Mouse (Mus musculus) heart, embryonic 13.5 days (tissue): ENCODE results near the gene Syt2. TPM values are rescaled to one million over a fixed set of nuclear protein-coding genes. Genes with fewer than 3 reads are reported as not detected.

Experiments used
- ATAC-seq: fragments of 200-750 bp; cut with Nextera tagmentation; 2 replicates; pipeline ENCODE4 v1.8.0; 2017; ENCODE audit warnings: moderate TSS enrichment; ENCODE audit not compliant: insufficient number of reproducible peaks, low FRiP score, low TSS enrichment; ENCODE audit errors: extremely low read depth
- H3K27ac ChIP-seq: fragments of 300-500 bp; sonication (generic); replicated peaks from 2 replicates; pipeline ENCODE4 v1.5.1; 2015; ENCODE audit warnings: moderate library complexity, mild to moderate bottlenecking, inconsistent platforms
- H3K27me3 ChIP-seq: fragments of 300-500 bp; sonication (generic); replicated peaks from 2 replicates; pipeline ENCODE4 v1.6.1; 2015; ENCODE audit warnings: mild to moderate bottlenecking, inconsistent platforms
- H3K36me3 ChIP-seq: fragments of 300-500 bp; sonication (generic); 2 replicates; pipeline ENCODE4 v1.6.1; 2015; ENCODE audit warnings: mild to moderate bottlenecking, inconsistent platforms
- H3K4me1 ChIP-seq: fragments of 300-500 bp; sonication (generic); 2 replicates; pipeline ENCODE4 v1.6.1; 2015; ENCODE audit warnings: inconsistent platforms
- H3K4me2 ChIP-seq: fragments of 300-500 bp; sonication (generic); 2 replicates; pipeline ENCODE4 v1.6.1; 2015; ENCODE audit warnings: inconsistent platforms, mild to moderate bottlenecking, moderate library complexity
- H3K4me3 ChIP-seq: fragments of 300-500 bp; sonication (generic); 2 replicates; pipeline ENCODE4 v1.5.1; 2015; ENCODE audit warnings: moderate library complexity, mild to moderate bottlenecking, inconsistent platforms
- H3K9ac ChIP-seq: fragments of 300-500 bp; sonication (generic); 2 replicates; pipeline ENCODE4 v1.6.1; 2015; ENCODE audit warnings: inconsistent platforms, mild to moderate bottlenecking, moderate library complexity
- H3K9me3 ChIP-seq: fragments of 300-500 bp; sonication (generic); 2 replicates; pipeline ENCODE4 v1.6.1; 2016; ENCODE audit warnings: inconsistent platforms
- WGBS: fragments of 180-500 bp; shearing (Covaris S2); methylation state at CpG from one replicate; pipeline ENCODE4 v1.1.7; 2015; ENCODE audit warnings: mixed read lengths; 5-methylcytosine and 5-hydroxymethylcytosine counted together
- polyA plus RNA-seq: library from polyadenylated mRNA; unstranded; fragments of >200 nt; fragmentation: Nextera tagmentation; extraction: Ambion mirVana; gene quantifications from 2 replicates; pipeline ENCODE4 v1.2.1, GENCODE M21; 2015

Syt2 gene
- polyA plus RNA-seq, 1 experiment from 2014 or later: 0.20 TPM

GRCm38 (mm10) chr1:134696302-134696701 is 49.8 kb downstream of the Syt2 start:
- H3K27me3 ChIP-seq: 0 out of 2 replicates have a peak, but pooled peaks cover 10% of the 10 kb centered on the region
- 74% methylated on average over 2 of the region's 2 CpGs for WGBS
- H3K9ac ChIP-seq: no peak overlapping the region
- H3K9me3 ChIP-seq: 0 out of 2 replicates have a peak, but pooled peaks cover 3% of the 10 kb centered on the region
- H3K4me3 ChIP-seq: no peak overlapping the region
- H3K4me1 ChIP-seq: peaks cover 7% of the 10 kb centered on the region
- no peak overlapping the region for H3K4me2 ChIP-seq
- ATAC-seq: no peak
- no peaks in the 10 kb centered on the region for H3K36me3 ChIP-seq
- H3K27ac ChIP-seq: no peak overlapping the region

- H3K9me3 ChIP-seq: no peaks in the 10 kb centered on the region
- H3K4me3 ChIP-seq: no peak overlapping the region
- no peak for ATAC-seq
- 73% methylated on average over 4 of the region's 4 CpGs for WGBS
- no peak overlapping the region for H3K4me2 ChIP-seq
- no peaks in the 10 kb centered on the region for H3K36me3 ChIP-seq
- no peak overlapping the region for H3K9ac ChIP-seq
- no peak overlapping the region for H3K27ac ChIP-seq
- H3K27me3 ChIP-seq: 0 out of 2 replicates have a peak, but pooled peaks cover 11% of the 10 kb centered on the region
- H3K4me1 ChIP-seq: peaks cover 7% of the 10 kb centered on the region
Measured at GRCm38 (mm10) chr1:134697073-134697472, 50.6 kb downstream of the Syt2 start.

GRCm38 (mm10) chr1:134697522-134698250 is 51.2 kb downstream of the Syt2 start:
- Histone ChIP-seq H3K27me3 (0 out of 2 replicates have a peak, but pooled peaks cover 11% of the 10 kb centered on the region), H3K27ac (no peak overlapping the region), H3K9ac (no peak overlapping the region), H3K36me3 (no peaks in the 10 kb centered on the region), H3K4me2 (no peak overlapping the region), H3K9me3 (no peaks in the 10 kb centered on the region), H3K4me1 (peaks cover 7% of the 10 kb centered on the region), H3K4me3 (no peak overlapping the region)
- no peak for ATAC-seq
- WGBS: 81% methylated on average over 17 of the region's 17 CpGs

- Histone ChIP-seq H3K4me3 (no peak overlapping the region), H3K4me2 (no peak overlapping the region), H3K27me3 (0 out of 2 replicates have a peak, but pooled peaks cover 11% of the 10 kb centered on the region), H3K4me1 (peaks cover 14% of the 10 kb centered on the region), H3K36me3 (no peaks in the 10 kb centered on the region), H3K27ac (no peak overlapping the region), H3K9me3 (no peaks in the 10 kb centered on the region), H3K9ac (no peak overlapping the region)
- 63% methylated on average over 5 of the region's 5 CpGs for WGBS
- ATAC-seq: no peak
Measured at GRCm38 (mm10) chr1:134698486-134698885, 52.0 kb downstream of the Syt2 start.

GRCm38 (mm10) chr1:134699390-134699789 is 52.9 kb downstream of the Syt2 start:
- Histone ChIP-seq H3K27ac (no peak overlapping the region), H3K9me3 (no peaks in the 10 kb centered on the region), H3K9ac (no peak overlapping the region), H3K36me3 (no peaks in the 10 kb centered on the region), H3K27me3 (peaks cover 15% of the 10 kb centered on the region), H3K4me3 (no peak overlapping the region), H3K4me2 (no peak overlapping the region), H3K4me1 (peaks cover 14% of the 10 kb centered on the region)
- peak; percentile 37; the same call in 1 of the 2 replicates for ATAC-seq
- 60% methylated on average over 9 of the region's 9 CpGs for WGBS

GRCm38 (mm10) chr1:134700151-134700550 is 53.7 kb downstream of the Syt2 start:
- no peak for ATAC-seq
- Histone ChIP-seq H3K9ac (no peak overlapping the region), H3K4me3 (no peak overlapping the region), H3K36me3 (no peaks in the 10 kb centered on the region), H3K4me2 (no peak overlapping the region), H3K27me3 (peaks cover 22% of the 10 kb centered on the region), H3K4me1 (peaks cover 14% of the 10 kb centered on the region), H3K27ac (no peak overlapping the region), H3K9me3 (no peaks in the 10 kb centered on the region)
- WGBS: 72% methylated on average over 2 of the region's 2 CpGs

- peaks cover 14% of the 10 kb centered on the region for H3K4me1 ChIP-seq
- ATAC-seq: no peak
- WGBS: 61% methylated on average over 5 of the region's 5 CpGs
Measured at GRCm38 (mm10) chr1:134700634-134701033, 54.2 kb downstream of the Syt2 start.

GRCm38 (mm10) chr1:134701191-134701590 is 54.7 kb downstream of the Syt2 start:
- Histone ChIP-seq H3K9ac (no peak overlapping the region), H3K4me3 (no peak overlapping the region), H3K27me3 (peaks cover 33% of the 10 kb centered on the region), H3K9me3 (no peaks in the 10 kb centered on the region), H3K4me2 (no peak overlapping the region), H3K27ac (no peak overlapping the region), H3K36me3 (no peaks in the 10 kb centered on the region), H3K4me1 (peaks cover 14% of the 10 kb centered on the region)
- no peak for ATAC-seq
- 11% methylated on average over 6 of the region's 6 CpGs for WGBS

More at GRCm38 (mm10) chr1:134700634-134701033, 54.2 kb downstream of the Syt2 start:
- Histone ChIP-seq H3K36me3 (no peaks in the 10 kb centered on the region), H3K27ac (no peak overlapping the region), H3K4me2 (no peak overlapping the region), H3K9ac (no peak overlapping the region), H3K27me3 (peaks cover 27% of the 10 kb centered on the region), H3K4me3 (no peak overlapping the region), H3K9me3 (no peaks in the 10 kb centered on the region)

- Histone ChIP-seq H3K4me1 (peaks cover 15% of the 10 kb centered on the region), H3K27me3 (peaks cover 53% of the 10 kb centered on the region), H3K4me2 (no peak overlapping the region), H3K36me3 (no peaks in the 10 kb centered on the region), H3K4me3 (no peak overlapping the region), H3K9me3 (no peaks in the 10 kb centered on the region), H3K27ac (no peak overlapping the region), H3K9ac (no peak overlapping the region)
- 83% methylated on average over 2 of the region's 2 CpGs for WGBS
- no peak for ATAC-seq
Measured at GRCm38 (mm10) chr1:134703232-134703631, 56.8 kb downstream of the Syt2 start.

- peaks cover 22% of the 10 kb centered on the region for H3K4me1 ChIP-seq
- H3K27me3 ChIP-seq: peaks cover 67% of the 10 kb centered on the region
- no peaks in the 10 kb centered on the region for H3K36me3 ChIP-seq
- 37% methylated on average over 22 of the region's 22 CpGs for WGBS
- H3K9me3 ChIP-seq: no peaks in the 10 kb centered on the region
- no peak overlapping the region for H3K9ac ChIP-seq
- H3K4me3 ChIP-seq: no peak overlapping the region
- no peak for ATAC-seq
- no peak overlapping the region for H3K4me2 ChIP-seq
- H3K27ac ChIP-seq: no peak overlapping the region
Measured at GRCm38 (mm10) chr1:134704396-134705306, 58.2 kb downstream of the Syt2 start.

GRCm38 (mm10) chr1:134706549-134706948 is 60.1 kb downstream of the Syt2 start:
- Histone ChIP-seq H3K9me3 (no peaks in the 10 kb centered on the region), H3K36me3 (no peaks in the 10 kb centered on the region), H3K4me3 (no peak overlapping the region), H3K9ac (no peak overlapping the region), H3K4me2 (no peak overlapping the region), H3K27ac (no peak overlapping the region), H3K4me1 (peaks cover 33% of the 10 kb centered on the region), H3K27me3 (peaks cover 75% of the 10 kb centered on the region)
- ATAC-seq: no peak
- WGBS: 67% methylated on average over 2 of the region's 2 CpGs
